Mouse (Mus musculus) cerebellum, postnatal 25 days (tissue): ENCODE measurements at regions not wholly inside any gene's neighbourhood (a gene's known extent, or its start where the extent isn't known, plus 50 kb on each side); places are given as distances from the start of the nearest gene placed in this dataset.

Experiments
- DNase-seq, 2 experiments: peaks; one replicate each; pipeline ENCODE4 v3.0.0; 2021; ENCODE audit warnings: mixed read lengths in 2 of 2

DNA sequence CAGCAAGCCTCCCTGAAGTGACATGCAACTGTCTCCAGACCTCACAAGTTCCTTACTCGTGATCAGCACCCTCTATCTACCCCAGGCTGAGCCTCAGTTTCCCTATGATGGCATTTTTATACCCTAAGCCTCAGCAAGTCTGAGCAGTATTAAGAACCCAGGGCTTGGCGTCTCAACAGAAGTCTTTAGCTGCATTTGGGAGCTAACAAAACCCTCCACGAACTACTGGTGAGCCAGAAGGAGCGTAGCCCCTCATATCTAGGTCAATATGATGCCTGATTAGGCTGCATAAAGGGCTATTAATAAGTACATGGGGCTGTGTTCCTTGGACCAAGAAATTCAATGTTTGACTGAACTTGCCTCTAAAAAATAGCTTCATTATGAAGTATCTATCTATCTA is 600.4 kb downstream of the Tox3 start:
- DNase-seq: no peak

DNA sequence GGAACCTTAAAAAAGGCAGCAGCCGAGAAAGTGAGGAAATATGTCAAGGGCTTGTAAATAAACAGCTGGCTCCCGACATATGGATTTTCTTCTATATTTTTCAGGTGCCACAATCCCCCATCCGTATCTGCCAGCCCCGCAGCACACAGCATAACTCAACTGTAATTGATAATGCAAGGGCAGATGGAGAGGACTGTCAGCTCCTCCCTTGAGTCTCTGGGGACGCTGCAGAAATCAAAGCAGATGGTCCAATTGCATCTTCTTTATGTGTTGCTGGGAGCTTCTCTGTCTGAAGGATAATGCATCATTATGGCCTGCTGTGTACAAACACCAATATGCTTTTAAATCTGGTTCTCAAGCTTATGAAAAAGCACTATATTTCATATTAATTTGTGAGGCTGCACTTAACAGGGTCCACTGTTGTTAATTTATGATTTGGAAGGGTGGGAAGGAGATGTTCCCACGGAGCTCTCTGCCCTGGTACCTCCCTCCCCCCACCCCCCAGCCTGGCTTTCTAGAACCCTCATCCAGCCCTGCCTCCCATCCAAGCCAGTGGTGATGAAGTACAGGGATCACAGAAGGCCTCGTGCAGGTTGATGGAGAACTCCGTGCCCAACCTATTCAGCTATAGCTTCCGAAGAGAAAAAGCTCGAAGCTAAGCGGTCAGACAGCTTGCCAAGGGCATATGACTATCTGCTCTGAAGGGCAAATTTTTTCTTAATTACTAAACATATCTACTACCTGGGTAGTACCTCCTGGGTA is 603.7 kb downstream of the Tox3 start:
- DNase-seq: no peak

DNA sequence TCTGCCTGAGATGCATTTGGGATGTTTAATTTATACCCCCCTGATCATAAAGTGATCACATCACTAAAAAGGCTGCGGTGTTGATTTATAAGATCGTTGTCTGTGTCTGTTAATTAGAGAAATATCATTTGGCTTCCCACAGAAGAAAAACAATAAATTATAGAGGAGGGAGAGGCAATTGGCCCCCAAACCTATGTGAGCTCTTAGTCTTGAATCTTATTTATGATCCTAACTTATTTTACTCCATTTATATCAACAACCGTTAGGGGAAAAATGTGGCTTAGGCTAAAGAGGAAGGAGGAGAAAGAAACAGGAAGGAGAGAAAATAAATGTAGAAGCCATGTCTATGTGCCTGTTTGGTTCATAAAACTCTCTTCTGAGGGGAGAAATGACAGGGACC is 609.5 kb downstream of the Tox3 start:
- no peak for DNase-seq

DNA sequence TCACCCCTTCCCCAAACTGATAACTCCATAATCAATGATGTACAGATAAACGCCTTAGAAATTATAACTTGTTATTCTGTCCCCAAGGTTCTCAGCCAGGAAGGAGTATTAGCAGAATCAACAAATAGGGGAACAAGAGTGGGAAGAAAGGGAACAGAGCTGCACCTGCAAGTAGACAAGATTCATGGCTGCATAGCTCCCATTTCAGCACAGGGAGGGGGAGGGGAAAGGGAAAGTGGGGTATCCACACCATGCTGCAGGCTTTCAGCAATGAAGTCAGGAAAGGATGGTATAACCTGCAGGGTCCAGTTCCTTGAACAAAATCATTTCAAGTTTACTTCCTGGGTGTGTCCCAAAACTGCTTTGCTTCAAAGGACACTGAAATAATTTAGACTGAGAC is 610.5 kb downstream of the Tox3 start:
- DNase-seq: no peak

DNA sequence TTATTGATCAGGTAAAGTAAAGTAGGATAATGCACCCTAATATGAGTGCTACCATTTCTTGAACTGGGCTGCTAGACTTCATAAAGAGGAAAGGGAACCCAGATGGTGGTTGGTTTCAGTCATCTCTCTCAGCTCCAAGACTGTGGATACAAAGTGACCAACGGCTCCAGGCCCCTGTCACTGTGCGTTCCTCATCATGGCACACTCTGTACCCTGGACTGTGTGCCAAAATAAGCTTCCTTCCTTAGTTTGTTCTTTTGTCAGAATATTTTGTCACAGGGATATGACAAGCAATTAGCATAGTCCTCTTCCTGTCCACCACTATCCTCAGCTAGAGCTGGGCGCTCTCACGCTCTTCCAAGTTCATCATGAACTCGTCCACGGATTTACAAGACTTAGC is 620.9 kb downstream of the Tox3 start:
- DNase-seq: no peak

DNA sequence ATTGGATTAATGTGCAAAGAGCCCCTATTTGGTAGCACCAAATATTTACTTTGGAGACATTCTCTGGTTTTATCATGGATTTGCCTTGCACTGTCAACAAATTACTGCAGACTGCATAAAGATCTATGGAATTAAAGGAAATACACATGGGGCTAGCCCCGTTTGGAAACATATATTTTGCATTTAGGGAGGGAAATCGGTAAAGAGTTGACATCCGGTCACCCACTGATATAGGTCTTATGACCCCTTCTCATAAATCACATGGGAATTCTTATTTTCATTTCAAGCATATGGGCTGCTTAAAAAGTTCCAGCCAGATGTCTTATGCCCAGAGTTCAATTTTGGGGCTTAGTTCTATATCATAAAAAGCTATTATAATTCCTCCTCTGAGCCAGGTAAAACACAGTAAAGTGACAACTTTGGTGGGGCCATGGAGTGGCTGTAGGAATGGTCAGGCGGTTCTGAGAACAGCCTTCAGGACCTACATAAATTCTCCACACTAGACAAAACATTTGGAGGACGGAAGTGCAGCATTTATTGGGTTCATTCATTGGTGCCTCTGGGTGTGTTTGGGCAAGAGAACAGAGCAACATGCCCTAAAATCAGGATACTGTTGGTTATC is 626.3 kb downstream of the Tox3 start:
- no peak for DNase-seq

DNA sequence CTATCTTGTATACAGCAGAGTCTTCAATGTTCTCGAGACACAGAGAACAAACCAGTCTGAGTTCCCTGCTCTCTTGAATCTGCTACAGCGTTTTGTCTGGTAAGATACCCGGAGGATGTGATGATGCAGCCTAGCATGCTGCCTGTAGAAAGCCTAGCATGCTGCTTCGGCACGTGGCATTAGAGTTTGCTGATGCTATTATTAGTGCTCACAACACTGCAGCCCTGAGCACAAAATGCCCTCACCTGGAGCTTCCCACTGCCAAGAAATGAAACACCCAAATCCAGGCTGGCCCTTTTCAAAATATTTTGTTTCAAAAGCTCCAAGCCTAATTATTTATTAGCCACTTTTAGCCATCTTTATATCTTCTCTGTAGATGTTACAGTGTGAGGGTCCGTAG is 634.3 kb downstream of the Tox3 start:
- no peak for DNase-seq

DNA sequence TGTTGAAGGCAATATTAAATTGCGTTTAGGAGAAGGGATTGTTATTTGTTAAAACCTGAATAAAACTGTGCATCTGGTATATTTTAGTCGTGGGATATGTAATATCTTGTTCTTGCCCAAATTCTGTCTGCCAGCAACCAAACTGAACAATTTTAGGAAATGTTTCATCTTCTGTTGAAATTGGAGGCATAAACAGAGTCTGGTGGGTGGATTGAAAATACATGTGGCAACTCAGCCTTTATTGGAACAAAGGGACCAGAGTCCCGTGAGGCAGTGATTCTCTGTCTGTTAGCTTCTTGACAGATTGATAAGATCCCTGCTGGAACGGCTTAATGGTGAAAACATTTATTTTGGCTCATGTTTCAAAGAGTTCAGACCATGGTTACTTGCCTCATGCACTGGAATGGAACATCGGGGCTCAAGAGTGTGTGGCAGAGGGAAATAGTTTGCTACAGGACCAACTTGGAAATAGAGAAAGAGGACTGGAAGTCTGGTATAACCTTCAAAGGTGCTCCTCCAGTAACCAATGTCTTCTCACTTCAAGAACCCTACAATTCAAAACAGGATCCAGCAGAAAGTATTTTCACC is 640.7 kb downstream of the Tox3 start:
- no peak for DNase-seq

DNA sequence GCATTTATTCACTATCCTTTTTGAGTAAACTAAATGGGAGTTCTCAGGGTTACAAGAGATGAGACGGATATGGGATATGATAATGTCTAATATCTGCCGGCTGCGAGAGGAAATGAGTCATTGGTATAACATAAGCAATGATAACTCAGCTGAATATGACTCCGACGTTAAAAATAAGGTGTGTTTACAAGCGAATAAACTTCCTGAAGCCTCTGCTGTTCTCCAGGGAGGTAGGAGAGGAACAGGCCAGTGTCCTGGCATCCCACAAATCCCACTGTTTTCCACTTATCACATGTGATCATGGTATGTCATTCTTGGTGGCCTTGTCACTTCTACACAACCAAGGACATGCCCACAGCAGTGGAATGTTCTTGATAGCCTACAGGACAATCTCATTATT is 641.7 kb upstream of the Sall1 start:
- DNase-seq: no peak

DNA sequence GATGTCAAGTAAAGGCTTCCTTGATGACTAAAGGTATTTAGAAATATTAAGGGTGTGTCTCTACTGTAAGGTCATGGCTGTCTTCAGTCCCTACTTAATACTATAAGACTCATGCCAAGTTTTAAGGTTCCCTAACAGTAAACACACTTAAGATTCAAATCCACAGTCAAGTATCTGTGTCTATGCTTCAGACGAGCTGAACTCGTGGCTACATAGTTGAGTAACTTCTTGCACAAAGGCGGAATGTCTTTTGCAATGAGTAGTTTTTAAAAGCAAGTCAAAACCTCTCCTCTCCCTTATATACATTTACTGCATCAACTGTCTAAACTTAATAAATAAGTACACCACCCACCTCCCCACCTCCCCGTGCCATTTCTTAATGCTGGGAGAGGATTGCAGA is 637.0 kb upstream of the Sall1 start:
- no peak for DNase-seq

DNA sequence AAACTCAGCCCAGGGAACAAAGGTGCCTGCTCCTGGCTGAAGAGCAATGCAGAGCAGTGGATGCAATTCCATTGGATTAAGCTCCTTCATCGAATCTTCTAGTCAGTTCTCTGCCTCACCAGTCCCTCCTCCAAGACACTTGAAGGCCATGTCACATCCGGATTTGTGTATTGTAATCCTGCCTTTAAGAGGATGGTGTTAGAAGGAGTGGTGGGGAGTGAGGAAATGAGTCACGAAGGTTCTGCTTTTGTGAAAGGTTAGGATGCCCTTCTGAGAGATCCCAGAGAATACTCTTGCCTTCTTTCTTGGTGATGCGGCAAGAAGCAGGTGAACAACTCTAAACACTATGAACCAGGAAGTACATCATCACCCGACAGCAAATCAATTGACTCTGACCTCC is 636.4 kb upstream of the Sall1 start:
- no peak for DNase-seq

DNA sequence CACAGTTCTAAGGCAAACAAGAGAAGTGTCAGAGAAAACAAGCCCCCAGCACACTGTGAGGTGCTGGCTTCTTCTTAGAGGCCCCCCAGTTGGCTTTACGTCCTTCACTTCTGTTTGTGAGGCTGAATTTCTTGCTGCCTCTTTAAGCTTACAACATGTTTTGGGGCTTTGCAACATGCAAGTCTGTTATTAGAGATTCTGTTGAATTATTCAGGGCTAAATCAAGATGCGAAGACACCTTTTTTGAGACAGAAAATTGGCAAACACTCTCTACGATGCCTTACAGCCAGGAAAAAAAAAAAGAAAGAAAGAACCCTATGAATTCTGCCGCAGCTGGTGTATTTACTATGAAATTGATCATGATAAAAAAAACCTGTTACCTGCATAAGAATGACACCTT is 635.6 kb upstream of the Sall1 start:
- DNase-seq: no peak

DNA sequence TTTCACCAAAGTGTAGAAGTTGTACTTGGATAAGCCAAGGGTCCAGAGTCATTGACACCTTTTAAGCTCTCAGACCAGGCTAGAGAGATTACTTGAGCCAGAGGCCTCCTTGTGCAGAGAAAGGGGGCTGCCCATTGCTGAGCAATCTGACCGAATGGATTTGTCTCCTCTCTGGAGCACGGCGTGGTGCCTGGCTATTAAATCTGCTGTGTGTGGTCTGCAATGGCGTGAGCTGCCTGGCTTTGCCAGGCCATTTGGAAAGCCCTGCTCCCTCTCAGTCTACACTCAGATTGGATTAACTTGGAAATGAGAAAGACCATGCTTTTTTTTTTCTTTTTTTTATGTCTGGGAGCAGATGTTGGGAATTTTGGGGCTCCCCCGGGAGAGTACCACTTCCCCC is 633.3 kb upstream of the Sall1 start:
- DNase-seq: no peak

DNA sequence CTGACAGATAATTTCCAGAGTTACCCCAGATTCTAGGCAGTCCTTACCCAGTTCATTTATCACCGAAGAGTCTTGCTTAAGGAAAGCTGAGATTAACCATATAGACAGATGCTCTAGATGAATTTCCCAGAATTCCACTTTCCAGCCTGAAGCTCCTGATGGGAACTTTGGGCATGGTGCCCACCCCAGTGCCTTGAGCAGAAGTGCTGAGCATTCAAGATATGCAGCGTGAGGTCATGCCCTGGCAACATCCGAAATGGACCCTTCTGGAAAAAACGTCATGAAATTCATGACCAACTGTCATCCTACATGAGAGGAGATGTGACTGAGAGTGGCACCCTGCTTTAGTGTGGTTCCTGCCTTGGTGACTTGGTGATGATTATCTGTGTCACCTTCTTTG is 629.9 kb upstream of the Sall1 start:
- no peak for DNase-seq

DNA sequence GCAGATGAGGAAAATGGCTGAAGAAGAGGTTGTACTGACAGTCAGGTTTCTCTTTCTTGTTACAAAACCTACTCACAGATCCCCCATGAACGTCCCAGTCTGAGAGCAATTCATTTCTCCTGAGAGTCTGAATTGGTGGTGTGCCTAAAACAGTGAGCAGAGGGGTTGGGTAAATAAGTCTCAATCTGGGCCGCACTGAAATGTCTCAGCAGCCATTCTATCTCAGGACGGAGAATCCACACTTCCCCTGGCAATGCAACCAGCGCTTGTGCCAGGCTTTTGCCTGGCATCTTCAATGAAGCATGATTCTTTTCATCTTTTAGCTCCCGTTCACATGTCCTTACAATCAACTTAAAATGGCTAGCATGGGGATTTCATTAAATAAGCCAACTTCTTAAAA is 628.7 kb upstream of the Sall1 start:
- DNase-seq: no peak

DNA sequence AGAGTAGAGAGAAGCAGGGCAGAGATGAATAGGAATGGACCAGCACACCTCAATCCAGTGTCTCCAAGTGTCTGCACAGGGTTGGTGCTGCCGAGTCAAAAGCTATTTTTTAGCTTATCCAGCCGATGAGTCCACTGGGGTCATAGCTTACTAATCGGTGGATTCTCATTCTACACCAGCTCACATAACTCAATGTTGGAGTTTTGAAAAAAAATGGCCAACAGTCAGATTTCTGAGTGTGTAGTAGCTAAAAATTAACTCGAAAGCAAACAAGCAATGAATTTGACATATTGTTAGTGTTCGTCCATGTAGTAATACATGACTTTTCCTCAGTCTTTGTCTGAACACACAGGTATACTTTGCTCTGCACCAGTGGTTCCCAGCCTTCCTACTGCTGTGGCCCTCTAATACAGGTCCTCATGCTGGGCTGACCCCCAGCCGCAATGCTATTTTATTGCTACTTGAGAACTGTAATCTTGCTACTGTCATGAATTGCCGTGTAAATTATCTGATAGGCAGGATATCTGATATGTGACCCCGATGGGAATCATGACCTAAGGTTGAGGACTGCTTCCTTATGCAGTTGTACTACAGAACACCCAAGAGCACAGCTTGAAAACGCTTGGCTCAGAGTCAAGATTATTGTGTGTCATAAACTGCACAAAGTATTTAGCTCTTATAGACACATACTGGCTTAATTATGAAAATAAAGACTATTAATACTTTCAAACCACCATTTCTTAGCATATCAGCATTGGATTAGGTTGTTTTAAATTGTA is 621.1 kb upstream of the Sall1 start:
- DNase-seq: no peak

DNA sequence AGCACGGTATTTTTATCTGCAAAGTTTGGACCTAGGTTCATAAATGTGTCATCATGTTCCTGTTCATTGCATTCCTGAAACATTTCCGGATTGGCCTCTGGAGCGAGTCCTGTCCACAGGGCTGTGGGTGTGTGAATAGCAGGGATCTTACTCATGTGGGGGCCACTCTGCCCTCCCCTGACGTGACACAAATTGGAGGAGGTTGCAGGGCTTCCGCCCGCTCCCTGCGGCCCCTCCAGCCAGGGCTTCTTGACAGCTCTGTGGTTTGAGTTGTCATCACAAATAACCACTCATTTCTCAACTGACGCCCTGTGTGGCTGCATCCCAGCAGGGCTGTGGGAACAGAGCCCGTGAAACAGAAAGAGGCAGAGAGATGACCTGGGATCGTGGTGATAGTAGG is 619.9 kb upstream of the Sall1 start:
- no peak for DNase-seq

DNA sequence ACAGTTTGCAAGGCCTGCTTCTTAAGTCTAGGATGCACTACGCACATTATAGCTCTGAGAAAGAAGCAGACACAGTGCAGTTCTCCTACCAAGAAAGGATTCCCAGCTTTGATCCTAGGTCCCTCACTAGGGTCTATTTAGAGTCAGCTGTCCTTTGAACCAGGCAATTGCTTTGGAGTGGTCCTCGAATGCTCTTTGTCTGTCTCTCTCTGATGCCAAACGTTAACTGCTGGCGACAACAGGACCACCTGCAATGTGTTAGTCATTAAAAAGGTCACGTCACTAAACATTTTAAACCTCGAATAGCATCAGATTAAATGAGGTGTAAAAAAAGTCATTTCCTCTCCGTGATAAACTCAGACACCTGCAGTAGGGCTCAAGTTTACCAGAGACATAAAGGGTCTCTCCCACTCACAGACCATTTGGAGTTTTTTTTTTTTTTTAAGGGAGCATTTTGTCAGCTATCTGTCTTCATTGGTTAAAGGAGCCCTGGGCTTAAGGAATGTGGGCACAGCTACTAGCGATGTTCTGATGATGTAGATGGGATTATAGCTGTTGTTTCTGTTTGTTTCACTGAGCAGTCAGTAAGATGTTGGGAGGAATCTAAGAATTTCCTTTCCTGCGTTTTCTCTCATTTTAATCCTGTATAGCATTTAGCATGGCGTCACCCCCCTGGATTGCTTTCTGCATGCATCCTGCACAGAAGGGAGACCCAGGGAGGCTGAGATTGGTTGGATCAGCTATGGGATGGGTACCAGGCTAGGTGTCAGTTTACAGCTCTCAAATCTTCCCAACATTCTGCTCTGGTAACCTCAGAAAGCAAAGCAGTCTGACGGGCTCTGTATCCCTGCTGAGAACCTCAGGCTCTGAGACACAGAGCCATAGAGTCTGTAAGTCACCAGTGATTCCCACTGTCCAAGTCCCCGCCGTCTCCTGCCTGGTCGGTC is 615.3 kb upstream of the Sall1 start:
- no peak for DNase-seq

DNA sequence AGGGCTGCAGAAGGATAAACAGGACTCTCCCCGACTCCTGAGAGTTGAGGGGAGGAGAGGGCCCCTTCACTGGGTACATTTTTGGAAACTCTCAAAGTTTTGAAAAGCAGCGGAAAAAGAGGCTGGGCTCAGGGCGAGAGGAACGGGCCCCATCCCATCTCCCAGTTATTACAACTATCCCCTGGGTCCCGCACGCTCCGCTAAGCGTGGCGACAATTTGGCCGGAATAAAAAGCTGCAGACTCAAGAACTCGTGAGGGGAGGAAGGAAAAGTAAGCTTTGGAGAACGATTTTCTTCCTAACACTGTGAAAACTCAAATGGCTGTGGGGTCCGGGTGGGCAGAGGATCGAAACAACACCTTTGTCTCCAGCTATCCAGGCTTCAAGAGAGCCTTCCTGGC is 611.4 kb upstream of the Sall1 start:
- no peak for DNase-seq

DNA sequence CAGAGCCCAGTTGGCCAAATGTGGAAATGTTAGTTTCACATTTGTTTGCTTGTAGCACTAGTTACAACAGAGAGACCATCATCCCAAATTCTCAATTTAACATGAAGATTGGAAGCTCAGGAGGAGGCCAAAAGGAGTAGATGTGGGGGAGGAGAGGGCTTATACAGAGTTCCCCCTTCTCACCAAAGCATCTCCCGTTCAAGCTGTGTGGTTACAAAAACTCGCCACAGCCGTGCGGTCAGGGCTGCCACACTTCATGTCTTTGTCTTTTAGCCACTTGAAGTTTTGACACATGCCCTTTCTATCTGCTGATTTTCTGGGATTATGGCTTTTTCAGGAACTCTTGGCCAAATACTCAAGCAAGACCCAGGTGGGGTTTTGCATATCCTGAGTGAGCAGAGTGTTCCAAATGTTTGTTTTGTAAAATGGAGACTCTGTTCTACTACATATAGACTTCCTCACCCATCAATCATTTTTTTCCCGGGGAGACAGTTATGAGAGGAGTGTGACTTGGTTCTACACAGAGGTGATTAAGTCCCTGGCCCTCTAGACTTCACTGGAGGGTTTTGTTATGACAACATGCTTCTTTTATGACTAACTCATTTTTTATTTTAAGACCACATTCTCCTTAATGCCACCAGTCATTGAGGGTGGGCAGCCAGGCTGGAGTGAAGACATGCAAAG is 605.4 kb upstream of the Sall1 start:
- no peak for DNase-seq

DNA sequence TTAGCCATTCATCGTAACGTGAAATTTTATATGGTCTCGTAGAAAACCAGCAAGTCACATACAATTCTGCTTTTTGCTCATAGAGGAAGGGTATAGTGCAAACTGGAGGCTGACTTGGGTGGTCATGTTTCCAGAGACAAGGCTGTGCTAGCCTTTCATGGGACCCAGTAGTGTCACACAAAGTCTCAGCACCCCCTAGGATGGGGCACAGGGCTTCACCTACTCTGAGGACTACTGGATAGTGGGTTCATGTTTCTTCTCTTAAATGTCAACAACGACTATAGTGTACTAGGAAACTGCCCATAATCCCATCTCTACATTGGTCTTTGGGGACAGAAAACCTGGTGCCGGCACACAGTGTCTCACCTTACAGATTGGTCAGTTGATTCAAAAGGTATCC is 603.0 kb upstream of the Sall1 start:
- DNase-seq: no peak

DNA sequence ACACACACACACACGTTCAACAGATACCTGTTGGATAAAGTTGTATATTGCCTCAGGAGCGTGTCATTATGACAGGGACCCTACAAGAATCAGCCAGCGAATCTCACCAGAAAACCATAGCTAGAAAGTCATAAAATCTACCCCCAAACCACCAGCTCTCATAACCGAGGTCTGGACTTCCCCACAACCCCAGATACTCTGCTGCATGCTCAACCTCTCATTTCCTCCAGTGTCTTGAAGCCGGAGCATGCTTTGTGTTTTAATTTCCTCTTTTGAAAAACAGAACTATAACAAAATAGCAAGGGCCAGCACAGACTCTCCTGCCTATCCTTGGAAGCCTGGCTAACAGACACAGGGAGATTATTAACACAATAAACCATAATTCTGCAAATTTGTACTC is 597.4 kb upstream of the Sall1 start:
- DNase-seq: no peak
